Mouse (Mus musculus): ENCODE measurements around the gene Farsa.

The Farsa gene

DNA sequence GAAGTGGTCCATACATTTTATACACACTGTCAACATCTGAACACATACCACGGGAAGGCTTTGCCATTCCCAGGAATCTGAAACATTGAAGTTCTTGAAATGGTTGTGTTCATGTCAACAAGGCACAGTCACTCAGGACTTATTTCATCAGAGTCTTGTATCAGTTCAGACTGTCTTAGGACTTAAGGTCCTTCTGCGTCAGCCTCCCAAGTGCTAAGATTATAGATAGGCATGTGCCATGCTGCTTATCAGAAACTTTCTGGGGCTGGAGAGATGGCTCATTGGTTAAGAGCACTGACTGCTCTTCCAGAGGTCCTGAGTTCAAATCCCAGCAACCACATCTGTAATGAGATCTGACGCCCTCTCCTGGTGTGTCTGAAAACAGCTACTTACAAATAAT is 17.6 kb downstream of the Farsa start:
- no peak for DNase-seq

DNA sequence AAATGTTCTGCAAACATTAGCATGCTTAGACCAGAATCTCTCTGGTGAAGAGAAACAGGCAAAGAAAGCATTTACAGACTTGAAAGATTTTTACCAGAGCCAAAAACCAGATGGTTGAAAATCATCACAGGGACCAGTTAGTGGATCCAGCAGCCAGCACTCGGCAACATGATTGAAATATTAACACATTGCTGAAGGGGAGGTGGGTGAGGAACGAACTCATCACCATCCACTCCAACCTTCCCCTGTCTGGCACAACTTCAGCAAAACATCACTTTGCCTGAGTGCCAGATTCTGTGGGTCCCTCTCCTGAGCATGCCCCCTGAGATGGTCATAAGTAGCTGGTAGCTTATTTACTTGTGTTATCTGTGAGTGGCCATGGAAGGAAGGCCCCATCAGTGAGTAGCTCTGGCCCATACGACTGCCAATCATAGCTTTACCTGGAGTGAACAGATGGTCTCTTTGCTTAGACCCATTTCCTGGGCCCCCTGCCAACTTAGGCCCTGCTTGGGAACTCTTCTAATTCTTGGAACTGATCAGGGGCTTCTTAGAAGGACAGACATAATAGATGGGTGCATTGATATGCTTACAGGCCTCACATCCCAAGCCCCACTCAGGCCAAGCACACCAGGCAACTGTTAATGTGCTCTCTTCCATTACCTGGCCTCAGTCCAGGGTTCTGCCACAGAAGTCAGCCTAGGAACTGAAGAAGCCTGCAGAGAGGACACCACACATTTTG is 20.7 kb downstream of the Farsa start:
- DNase-seq, result peak; percentile 86 to 91

DNA sequence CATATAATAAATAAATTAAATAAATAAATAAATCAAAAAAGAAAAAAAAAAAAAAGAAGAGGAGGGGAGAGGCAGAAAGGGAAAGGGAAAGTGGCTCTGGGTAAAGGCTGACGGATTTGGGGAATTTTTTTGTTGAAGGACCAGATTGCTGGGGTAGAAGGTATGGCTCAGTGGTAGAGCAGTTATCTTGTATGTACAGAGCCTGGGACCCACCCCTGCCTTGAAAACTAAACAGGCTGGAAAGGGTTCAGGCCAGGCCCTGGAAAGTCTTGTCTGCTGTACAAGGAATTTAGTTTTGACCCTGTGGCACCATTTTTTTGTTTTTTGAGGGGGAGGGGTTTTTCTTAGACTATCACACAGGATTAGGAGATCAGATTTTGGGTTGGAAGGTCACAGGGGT is 22.1 kb downstream of the Farsa start:
- DNase-seq, result no peak

GRCm38 (mm10) chr8:84884728-84885127 is 27.9 kb downstream of the Farsa start:
- DNase-seq, result no peak

DNA sequence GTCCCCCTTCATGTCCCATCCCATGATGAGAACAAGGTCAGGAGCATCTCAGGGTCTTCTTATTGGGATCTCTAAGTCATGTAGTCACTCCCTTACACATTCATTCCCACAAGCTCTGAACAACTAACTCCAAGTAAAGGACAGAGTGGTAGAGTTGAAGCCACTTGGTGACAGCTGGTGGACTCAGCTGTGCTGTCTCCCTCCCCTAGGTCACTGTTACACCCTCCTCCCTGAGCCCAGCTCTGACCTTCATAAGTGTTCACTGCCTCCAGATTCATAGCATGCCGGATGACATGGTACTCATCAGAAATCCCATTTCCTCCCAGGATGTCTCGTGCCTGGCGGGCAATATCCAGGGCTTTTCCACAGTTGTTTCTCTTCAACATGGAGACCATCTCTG is 31.5 kb downstream of the Farsa start:
- no peak for DNase-seq

- no peak for DNase-seq
These were observed 32.4 kb downstream of the Farsa start for GRCm38 (mm10) chr8:84889141-84889540.

GRCm38 (mm10) chr8:84892993-84893708 is 36.4 kb downstream of the Farsa start:
- DNase-seq, result no peak

DNA sequence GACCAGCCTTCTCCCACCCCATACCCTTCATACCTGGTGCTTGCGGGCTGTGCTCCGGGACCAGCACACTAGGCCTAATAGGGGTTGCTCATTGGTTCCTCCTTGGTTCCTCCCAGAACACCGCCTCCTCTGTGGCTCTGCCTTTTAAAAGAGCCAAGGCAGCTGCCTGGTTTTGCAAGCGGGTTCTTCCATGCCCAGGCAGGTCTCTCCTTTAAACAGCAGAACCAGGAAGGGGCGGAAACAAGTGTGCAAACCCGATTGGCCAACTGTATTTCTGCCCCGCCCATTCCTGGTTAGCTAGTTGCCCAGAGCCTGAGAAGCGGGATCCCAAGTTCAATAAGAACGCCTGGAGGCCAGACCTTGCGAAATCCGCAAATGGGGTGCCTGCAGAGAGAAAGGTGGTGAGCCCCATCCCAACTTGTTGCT is 36.9 kb downstream of the Farsa start, which contains the start of gene Gcdh:
Gcdh (minus strand) TSS at position 213 of the 426 bp plus-strand sequence.
- DNase-seq, result peak; percentile 90 to 92

DNA sequence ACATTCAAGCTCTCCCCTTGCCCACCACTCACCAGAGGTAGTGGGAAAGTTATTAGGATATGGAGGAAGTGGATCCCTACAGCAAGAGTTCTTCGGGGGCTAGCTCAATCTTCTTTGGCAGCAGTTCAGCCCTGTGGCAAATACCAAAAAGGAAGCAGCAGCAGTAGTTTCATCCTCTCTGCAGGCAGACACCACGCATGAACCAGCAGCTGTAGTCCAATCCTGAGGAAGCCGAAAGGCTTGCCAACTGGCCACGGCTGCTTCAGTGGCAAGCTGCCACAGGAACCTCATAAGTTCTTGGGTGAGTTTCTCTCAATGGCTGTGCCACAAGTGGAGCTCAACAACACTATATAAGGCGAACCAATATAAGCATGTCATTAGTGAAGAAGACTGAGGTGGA is 39.2 kb downstream of the Farsa start:
- no peak for DNase-seq

GRCm38 (mm10) chr8:84901071-84901470 is 44.3 kb downstream of the Farsa start:
- DNase-seq, result no peak

DNA sequence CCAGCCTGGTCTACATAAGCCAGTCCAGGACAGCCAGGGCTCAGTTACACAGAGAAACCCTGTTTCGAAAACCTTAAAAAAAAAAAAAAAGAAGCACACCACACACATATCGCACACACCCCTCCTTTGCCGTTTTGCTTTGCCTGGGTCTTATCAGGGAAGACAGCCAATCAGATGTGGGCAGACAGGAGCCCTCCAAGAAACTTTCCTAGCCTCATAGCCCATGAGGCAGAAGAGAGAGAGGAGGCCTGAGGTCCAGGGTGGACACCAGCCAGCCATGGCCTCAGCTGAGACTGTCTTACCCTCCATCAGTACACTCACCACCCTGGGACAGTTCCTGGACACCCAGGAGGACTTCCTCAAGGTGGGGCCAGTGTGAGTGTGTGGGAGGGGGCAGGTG is 45.0 kb downstream of the Farsa start, which contains the start of gene Klf1:
Klf1 (plus strand) TSS at position 177 of the 400 bp plus-strand sequence.
- DNase-seq, result peak in 1 of 2 experiments; percentile 15

DNA sequence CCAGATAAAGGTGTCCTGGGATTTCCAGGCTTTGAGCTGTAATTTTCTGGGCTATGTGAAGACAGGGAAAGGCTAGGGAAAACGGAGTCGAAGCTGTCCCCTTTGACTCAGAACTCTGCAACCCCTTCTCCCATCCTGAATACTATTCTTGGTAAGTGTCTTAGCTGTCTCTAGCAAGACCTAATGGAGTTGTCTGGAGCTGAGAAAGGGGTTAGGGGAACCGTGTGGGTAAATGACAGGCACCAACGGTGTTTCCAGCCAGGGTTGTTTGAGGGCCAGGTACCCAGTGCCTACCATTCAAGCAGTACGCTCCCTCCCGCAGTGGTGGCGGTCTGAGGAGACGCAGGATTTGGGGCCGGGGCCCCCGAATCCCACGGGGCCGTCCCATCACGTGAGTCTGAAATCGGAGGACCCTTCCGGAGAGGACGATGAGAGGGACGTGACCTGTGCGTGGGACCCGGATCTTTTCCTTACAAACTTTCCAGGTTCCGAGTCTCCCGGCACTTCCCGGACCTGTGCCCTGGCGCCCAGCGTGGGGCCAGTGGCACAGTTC is 45.7 kb downstream of the Farsa start:
- no peak for DNase-seq

DNA sequence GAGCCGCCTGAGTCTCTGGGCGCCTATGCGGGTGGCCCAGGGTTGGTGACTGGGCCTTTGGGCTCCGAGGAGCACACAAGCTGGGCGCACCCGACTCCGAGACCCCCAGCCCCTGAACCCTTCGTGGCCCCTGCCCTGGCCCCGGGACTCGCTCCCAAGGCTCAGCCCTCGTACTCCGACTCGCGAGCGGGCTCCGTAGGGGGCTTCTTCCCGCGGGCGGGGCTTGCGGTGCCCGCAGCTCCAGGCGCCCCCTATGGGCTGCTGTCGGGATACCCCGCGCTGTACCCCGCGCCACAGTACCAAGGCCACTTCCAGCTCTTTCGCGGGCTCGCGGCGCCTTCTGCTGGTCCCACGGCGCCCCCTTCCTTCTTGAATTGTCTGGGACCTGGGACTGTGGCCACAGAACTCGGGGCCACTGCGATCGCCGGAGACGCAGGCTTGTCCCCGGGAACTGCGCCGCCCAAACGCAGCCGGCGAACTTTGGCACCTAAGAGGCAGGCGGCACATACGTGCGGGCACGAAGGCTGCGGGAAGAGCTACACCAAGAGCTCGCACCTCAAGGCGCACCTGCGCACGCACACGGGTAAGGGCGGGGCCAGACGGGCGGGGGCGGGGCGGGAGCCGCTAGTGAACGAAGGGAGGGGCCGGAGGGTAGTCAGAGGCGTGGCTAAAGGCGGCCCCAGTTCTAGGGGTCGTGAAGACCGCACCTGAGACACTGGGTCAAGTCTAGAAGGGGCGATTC is 46.3 kb downstream of the Farsa start:
- DNase-seq, result peak; percentile 99

- no peak for DNase-seq
These were observed 47.6 kb downstream of the Farsa start for GRCm38 (mm10) chr8:84904351-84904750.

DNA sequence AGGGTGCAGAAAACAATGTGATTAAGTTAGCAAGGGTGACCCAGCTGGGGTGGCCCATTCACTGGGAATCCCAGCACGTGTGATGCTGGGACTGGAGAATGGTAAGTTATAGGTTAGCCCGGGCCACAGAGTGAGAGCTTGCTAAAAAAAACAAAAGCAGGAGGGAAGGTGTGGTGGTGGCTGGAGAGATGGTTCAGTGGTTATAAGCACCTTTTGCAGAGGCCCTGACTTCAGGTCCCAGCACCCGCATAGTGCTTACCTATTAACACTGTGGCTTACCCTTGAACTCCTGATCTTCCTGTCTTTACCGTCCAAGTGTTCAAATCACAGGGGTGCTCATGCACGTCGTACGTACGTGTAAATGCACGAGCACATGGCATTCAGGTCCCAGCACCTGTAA is 50.2 kb downstream of the Farsa start:
- no peak for DNase-seq

DNA sequence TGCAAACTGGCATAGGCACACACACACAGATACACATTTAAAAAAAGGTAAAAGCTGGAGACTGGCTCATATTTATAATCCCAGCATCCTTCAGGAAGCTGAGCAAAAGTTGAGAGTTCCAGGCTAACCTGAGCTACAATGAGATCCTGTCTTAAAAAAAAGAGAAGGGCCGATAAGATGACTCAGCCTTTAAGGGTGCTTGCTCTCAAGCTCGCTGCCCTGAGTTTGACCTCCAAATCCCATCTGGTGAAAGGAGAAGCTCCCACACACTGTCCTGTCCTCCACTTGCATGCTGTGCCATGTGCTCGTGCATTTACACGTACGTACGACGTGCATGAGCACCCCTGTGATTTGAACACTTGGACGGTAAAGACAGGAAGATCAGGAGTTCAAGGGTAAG is 50.7 kb downstream of the Farsa start:
- DNase-seq, result no peak

- DNase-seq, result peak in 1 of 2 experiments; percentile 21
These were observed 51.2 kb downstream of the Farsa start for GRCm38 (mm10) chr8:84907979-84908378.

- peak; percentile 79 to 86 for DNase-seq
These were observed 51.8 kb downstream of the Farsa start, which contains the start of gene Dnase2a for GRCm38 (mm10) chr8:84908421-84909161. Gene Dnase2a, plus strand, starts transcription at chr8:84908560.

- DNase-seq, result peak in 1 of 2 experiments; percentile 33
These were observed 52.5 kb downstream of the Farsa start for GRCm38 (mm10) chr8:84909162-84909767.

DNA sequence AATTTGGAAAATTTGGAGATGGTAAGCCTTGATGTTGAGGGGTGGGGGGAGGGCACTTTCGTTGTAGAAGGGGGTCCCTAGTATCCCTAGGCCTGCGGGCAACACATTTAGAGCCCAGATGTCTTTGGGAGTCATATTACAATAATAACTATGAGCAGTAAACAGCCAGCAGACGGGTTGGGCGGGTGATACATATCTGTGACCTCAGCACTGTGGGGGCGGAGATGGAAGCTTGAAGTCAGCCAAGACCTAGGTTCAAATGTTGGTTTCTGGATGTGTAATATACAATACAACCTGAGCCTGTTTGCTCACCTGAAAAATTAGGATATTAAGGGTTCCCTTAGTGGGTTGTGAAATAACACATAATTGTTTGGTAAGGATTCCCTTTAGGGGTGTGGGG is 53.2 kb downstream of the Farsa start:
- DNase-seq, result peak in 1 of 2 experiments; percentile 24

GRCm38 (mm10) chr8:84910551-84910950 is 53.8 kb downstream of the Farsa start:
- DNase-seq, result peak; percentile 81 to 82

- DNase-seq, result no peak
These were observed 55.1 kb downstream of the Farsa start for GRCm38 (mm10) chr8:84911854-84912253.
